Mouse (Mus musculus): Measurements from ENCODE around the gene Gm11639. TPM values are rescaled to one million over a fixed set of nuclear protein-coding genes. Genes with fewer than 3 reads are reported as not detected.

The Gm11639 gene
- polyA plus RNA-seq, 1 experiment, result 0.07 TPM

GRCm38 (mm10) chr11:104944723-104945122, 259.2 kb downstream of the Gm11639 start:
- H3K9me3 ChIP-seq (replicated peaks; ENCODE audit: control insufficient read depth, insufficient read depth, low read length, poor library complexity, severe bottlenecking), result peaks cover 2% of the 10 kb centered on the region; the same call in 1 of the 2 replicates
- no peak for TF ChIP-seq EP300 (IDR thresholded peaks at IDR 0.05; ENCODE audit: insufficient read depth, low read depth, low read length)
- H3K4me3 ChIP-seq (ENCODE audit: low read depth, low read length), result no peak overlapping the region
- H3K4me1 ChIP-seq (ENCODE audit: control insufficient read depth, insufficient read depth, low read length), result no peaks in the 10 kb centered on the region
- H3K9ac ChIP-seq (ENCODE audit: low read depth, poor library complexity, severe bottlenecking), result no peak overlapping the region
- no peaks in the 10 kb centered on the region for H3K36me3 ChIP-seq (ENCODE audit: control insufficient read depth, insufficient read depth, low read length, poor library complexity, severe bottlenecking)
- no peaks in the 10 kb centered on the region for H3K27me3 ChIP-seq (ENCODE audit: control insufficient read depth, insufficient read depth, low read length, poor library complexity, severe bottlenecking)
- H3K27ac ChIP-seq (ENCODE audit: insufficient read depth, low read length), result no peak overlapping the region

DNA sequence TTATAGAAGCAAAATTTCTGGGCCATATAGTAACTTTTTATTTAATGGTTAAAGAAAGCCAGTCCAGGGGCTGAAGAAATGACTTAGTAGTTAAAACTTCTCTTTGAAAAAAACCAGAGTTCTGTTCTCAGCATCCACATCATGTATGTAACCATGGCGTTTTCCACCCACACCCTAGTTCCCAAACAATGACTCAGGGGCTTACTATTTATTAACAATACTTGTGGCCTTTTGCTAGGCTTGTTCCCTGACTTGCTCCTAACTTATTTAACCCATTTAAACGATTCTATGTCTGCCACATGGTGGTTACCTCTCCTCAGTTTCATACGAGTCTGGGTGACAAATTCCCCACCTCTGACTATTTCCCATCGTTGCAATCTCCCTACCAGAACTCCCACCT, 266.8 kb downstream of the Gm11639 start:
- Histone ChIP-seq H3K27me3 (ENCODE audit: control insufficient read depth, insufficient read depth, low read length, poor library complexity, severe bottlenecking) (no peaks in the 10 kb centered on the region), H3K4me1 (ENCODE audit: control insufficient read depth, insufficient read depth, low read length) (no peaks in the 10 kb centered on the region), H3K27ac (ENCODE audit: insufficient read depth, low read length) (no peak overlapping the region), H3K9ac (ENCODE audit: low read depth, poor library complexity, severe bottlenecking) (no peak overlapping the region), H3K4me3 (ENCODE audit: low read depth, low read length) (no peak overlapping the region), H3K36me3 (ENCODE audit: control insufficient read depth, insufficient read depth, low read length, poor library complexity, severe bottlenecking) (no peaks in the 10 kb centered on the region), H3K9me3 (replicated peaks; ENCODE audit: control insufficient read depth, insufficient read depth, low read length, poor library complexity, severe bottlenecking) (no peaks in the 10 kb centered on the region)
- no peak for TF ChIP-seq POLR2A (IDR thresholded peaks at IDR 0.05; ENCODE audit: insufficient read depth, low read length)
- no peak for TF ChIP-seq EP300 (IDR thresholded peaks at IDR 0.05; ENCODE audit: insufficient read depth, low read depth, low read length)
- no peak for TF ChIP-seq CTCF (IDR thresholded peaks at IDR 0.05; ENCODE audit: low read depth, low read length)

DNA sequence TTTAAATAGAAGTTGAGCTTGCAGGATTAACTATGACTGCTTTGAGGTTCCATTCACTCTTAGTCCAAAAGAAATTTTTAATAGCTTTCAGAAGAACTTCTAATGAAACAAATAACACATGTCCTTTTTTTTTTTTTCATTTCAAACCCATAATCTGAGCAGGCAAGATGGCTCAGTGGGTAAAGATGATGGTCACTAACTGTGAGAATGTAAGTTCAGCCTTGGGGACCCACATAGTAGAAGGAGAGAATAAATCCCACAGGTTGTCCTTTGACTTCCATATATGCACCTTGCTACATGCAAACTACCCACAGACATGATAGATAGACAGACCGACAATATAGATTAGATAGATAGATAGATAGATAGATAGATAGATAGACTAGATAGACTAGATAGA, 282.4 kb downstream of the Gm11639 start:
- TF ChIP-seq CTCF (IDR thresholded peaks at IDR 0.05; ENCODE audit: low read depth, low read length) (no peak), POLR2A (IDR thresholded peaks at IDR 0.05; ENCODE audit: insufficient read depth, low read length) (no peak), EP300 (IDR thresholded peaks at IDR 0.05; ENCODE audit: insufficient read depth, low read depth, low read length) (no peak)
- Histone ChIP-seq H3K9me3 (replicated peaks; ENCODE audit: control insufficient read depth, insufficient read depth, low read length, poor library complexity, severe bottlenecking) (no peaks in the 10 kb centered on the region), H3K27me3 (ENCODE audit: control insufficient read depth, insufficient read depth, low read length, poor library complexity, severe bottlenecking) (no peaks in the 10 kb centered on the region), H3K4me1 (ENCODE audit: control insufficient read depth, insufficient read depth, low read length) (no peaks in the 10 kb centered on the region), H3K4me3 (ENCODE audit: low read depth, low read length) (no peak overlapping the region), H3K36me3 (ENCODE audit: control insufficient read depth, insufficient read depth, low read length, poor library complexity, severe bottlenecking) (no peaks in the 10 kb centered on the region), H3K27ac (ENCODE audit: insufficient read depth, low read length) (no peak overlapping the region), H3K9ac (ENCODE audit: low read depth, poor library complexity, severe bottlenecking) (no peak overlapping the region)

- Histone ChIP-seq H3K9ac (ENCODE audit: low read depth, poor library complexity, severe bottlenecking) (no peak overlapping the region), H3K4me3 (ENCODE audit: low read depth, low read length) (no peak overlapping the region), H3K27ac (ENCODE audit: insufficient read depth, low read length) (no peak overlapping the region), H3K36me3 (ENCODE audit: control insufficient read depth, insufficient read depth, low read length, poor library complexity, severe bottlenecking) (no peaks in the 10 kb centered on the region), H3K27me3 (ENCODE audit: control insufficient read depth, insufficient read depth, low read length, poor library complexity, severe bottlenecking) (no peaks in the 10 kb centered on the region), H3K9me3 (replicated peaks; ENCODE audit: control insufficient read depth, insufficient read depth, low read length, poor library complexity, severe bottlenecking) (no peaks in the 10 kb centered on the region), H3K4me1 (ENCODE audit: control insufficient read depth, insufficient read depth, low read length) (no peaks in the 10 kb centered on the region)
- TF ChIP-seq POLR2A (IDR thresholded peaks at IDR 0.05; ENCODE audit: insufficient read depth, low read length) (no peak), EP300 (IDR thresholded peaks at IDR 0.05; ENCODE audit: insufficient read depth, low read depth, low read length) (no peak), CTCF (IDR thresholded peaks at IDR 0.05; ENCODE audit: low read depth, low read length) (no peak)
Measured at GRCm38 (mm10) chr11:104968388-104968787, 282.9 kb downstream of the Gm11639 start.

DNA sequence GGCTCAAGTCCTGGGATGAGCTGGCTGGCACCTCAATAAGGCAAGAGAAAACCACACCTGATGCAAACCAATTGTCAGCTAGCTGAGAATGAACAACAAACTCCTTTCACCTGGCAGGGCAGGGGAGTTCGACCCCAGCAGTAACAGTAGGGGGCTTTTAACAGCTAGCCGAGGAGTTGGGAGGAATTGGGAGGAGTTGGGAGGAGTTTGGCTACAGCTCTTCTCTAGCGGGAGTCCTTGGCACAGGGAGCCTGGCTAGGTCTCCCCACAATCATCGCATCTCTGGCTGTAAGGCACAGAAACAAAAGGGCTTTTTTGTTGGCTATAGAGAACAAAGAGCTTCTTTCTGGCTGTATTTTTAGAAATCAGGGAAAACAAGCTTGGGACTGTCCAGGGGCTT, 285.8 kb downstream of the Gm11639 start:
- Histone ChIP-seq H3K36me3 (ENCODE audit: control insufficient read depth, insufficient read depth, low read length, poor library complexity, severe bottlenecking) (no peaks in the 10 kb centered on the region), H3K9me3 (replicated peaks; ENCODE audit: control insufficient read depth, insufficient read depth, low read length, poor library complexity, severe bottlenecking) (no peaks in the 10 kb centered on the region), H3K9ac (ENCODE audit: low read depth, poor library complexity, severe bottlenecking) (no peak overlapping the region), H3K27me3 (ENCODE audit: control insufficient read depth, insufficient read depth, low read length, poor library complexity, severe bottlenecking) (no peaks in the 10 kb centered on the region), H3K27ac (ENCODE audit: insufficient read depth, low read length) (no peak overlapping the region), H3K4me3 (ENCODE audit: low read depth, low read length) (no peak overlapping the region), H3K4me1 (ENCODE audit: control insufficient read depth, insufficient read depth, low read length) (no peaks in the 10 kb centered on the region)
- TF ChIP-seq POLR2A (IDR thresholded peaks at IDR 0.05; ENCODE audit: insufficient read depth, low read length), result no peak
- no peak for TF ChIP-seq CTCF (IDR thresholded peaks at IDR 0.05; ENCODE audit: low read depth, low read length)
- TF ChIP-seq EP300 (IDR thresholded peaks at IDR 0.05; ENCODE audit: insufficient read depth, low read depth, low read length), result no peak

DNA sequence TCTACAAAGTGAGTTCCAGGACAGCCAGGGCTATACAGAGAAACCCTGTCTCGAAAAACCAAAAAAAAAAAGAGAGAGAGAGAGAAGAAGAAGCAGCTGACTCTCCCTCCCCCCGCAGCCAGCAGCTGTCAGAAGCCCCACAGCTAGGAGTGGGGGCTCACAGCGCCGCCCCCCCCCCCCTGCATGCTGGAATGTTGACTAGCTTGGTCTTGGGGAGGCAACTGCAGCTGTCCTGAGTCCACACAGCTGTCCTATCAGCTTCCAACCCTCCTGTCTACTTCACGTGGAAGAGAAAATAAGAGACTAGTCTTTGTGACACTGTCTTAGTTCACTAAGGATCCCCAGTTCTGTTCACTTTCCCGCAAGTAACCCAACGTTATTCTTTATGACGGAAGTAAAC, 287.0 kb downstream of the Gm11639 start:
- no peak overlapping the region for H3K27ac ChIP-seq (ENCODE audit: insufficient read depth, low read length)
- no peaks in the 10 kb centered on the region for H3K27me3 ChIP-seq (ENCODE audit: control insufficient read depth, insufficient read depth, low read length, poor library complexity, severe bottlenecking)
- no peak overlapping the region for H3K9ac ChIP-seq (ENCODE audit: low read depth, poor library complexity, severe bottlenecking)
- TF ChIP-seq EP300 (IDR thresholded peaks at IDR 0.05; ENCODE audit: insufficient read depth, low read depth, low read length) (no peak), POLR2A (IDR thresholded peaks at IDR 0.05; ENCODE audit: insufficient read depth, low read length) (no peak), CTCF (IDR thresholded peaks at IDR 0.05; ENCODE audit: low read depth, low read length) (no peak)
- H3K4me1 ChIP-seq (ENCODE audit: control insufficient read depth, insufficient read depth, low read length), result no peaks in the 10 kb centered on the region
- H3K36me3 ChIP-seq (ENCODE audit: control insufficient read depth, insufficient read depth, low read length, poor library complexity, severe bottlenecking), result no peaks in the 10 kb centered on the region
- no peak overlapping the region for H3K4me3 ChIP-seq (ENCODE audit: low read depth, low read length)
- H3K9me3 ChIP-seq (replicated peaks; ENCODE audit: control insufficient read depth, insufficient read depth, low read length, poor library complexity, severe bottlenecking), result no peaks in the 10 kb centered on the region
